Mouse (Mus musculus): ENCODE measurements around the gene 2310009B15Rik.

Gene 2310009B15Rik

DNA sequence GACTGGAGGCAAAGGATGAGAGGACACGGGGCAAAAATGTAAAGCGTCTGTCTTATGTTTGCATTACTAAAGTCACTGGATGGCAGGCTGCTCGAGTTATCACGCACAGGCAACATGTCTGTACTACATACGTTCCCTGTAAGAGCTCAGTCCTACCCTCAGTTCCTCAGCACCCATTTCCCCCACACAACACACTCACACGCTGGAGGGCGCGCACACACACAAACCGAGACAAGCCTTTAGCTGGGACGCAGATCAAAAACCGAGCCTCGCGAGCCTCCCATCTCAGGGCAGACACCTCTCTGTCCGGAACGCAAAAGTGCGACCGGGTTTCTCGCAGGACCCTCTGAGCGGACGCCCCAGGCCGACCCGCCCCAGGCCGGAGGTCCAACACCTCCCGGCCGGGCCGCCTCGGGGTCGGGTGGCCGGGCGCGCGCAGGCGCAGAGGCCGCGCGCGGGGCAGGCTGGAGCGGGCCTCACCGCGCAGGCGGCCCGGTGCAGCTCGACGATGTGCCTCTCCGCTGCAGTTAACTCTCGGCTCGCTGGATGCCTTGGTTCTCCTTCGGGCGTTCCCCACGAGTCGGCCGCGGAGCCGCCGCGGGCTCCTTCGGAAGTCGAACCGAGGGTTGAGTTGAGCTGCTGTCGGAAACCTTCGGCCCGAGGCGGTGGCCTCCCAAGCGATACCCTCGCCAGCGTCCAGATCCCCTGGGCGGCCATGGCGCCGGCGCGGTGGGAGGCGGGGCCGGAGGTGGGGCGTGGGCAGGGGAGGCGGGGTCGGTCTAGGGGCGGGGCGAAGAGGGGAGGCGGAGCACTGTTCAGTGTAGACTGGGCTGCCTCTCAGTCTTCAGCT lies at the start of gene 2310009B15Rik:
Gene 2310009B15Rik, minus strand, starts transcription at position 752 of the 850 bp plus-strand sequence.
- DNase-seq (ENCODE audit: low read depth): peak; percentile 93

GRCm38 (mm10) chr1:138906256-138906655 lies 49.6 kb upstream of the 2310009B15Rik start:
- no peak for DNase-seq (ENCODE audit: low read depth)

- no peak for DNase-seq (ENCODE audit: low read depth)
Measured at GRCm38 (mm10) chr1:138905092-138905765, 48.6 kb upstream of the 2310009B15Rik start.

DNA sequence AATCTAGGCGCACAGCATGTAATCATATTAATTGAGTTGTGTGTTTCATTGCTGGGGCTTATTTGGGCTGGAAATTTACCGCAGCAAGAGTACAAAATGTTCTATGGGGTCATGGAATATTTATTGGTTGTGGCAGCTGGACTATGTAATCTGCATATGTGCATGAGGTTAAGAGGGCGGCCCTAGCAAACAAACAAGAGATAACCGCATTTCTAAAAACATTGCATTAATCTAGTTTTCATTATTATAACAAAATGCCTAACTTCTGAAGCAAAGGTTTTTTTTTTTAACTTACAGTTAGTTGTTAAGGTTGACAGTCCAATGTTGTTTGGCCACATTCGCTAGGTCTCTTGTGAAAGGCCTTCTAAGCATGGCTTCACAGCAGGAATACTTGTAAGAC lies 47.2 kb upstream of the 2310009B15Rik start:
- no peak for DNase-seq (ENCODE audit: low read depth)

DNA sequence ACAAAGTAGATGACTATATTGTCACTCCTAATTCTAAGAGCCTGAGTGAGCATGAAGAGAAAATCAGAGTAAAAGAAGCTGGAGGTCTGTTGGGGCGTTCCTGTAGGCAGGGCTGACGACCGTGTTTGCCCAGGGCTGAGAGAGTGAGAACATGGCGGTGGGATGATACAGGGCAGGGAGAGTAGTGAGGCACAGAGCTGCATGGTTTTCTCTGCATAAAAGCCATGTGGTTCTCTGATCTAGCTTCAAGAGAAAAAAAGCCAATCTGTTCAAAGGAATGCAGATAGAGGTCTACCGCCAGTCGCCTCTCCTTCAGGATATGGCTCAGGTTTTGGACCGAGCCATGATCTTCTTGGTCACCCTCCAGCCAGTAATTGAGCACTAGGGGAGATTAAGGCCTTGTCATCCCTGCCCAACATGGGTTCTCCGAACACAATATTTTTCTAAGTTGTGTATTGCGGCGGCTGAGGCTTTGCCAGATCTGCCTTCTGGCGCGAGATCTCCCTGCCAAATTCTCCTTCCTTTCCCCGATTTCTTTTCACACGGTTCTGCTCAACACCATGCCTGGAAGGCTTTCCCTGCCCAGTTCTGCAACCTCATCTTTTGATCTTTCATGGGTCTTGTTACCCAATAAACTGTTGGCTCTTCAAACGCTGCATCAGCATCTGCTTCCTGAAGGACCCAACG lies 44.9 kb upstream of the 2310009B15Rik start:
- DNase-seq (ENCODE audit: low read depth): no peak

DNA sequence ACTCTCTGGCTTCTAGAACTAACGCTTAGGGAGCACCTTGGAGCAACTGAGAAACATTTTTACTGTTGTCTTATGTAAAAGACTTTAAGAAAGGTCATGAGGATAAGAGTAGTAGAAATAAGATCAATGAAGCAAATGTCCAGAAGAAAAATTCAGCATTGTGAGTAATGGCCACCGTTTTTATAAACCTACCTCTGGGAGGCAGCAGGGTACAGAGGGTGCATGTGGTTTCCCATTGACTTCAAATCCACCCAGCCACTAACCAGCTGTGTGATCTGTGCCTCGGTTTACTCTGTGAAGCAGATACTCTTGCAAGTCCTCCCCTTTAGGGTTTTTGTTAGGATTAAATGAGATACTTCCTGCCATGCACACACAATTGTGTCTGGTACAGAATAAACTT lies 39.4 kb upstream of the 2310009B15Rik start:
- peak; percentile 26 for DNase-seq (ENCODE audit: low read depth)

GRCm38 (mm10) chr1:138877470-138878254 lies 21.0 kb upstream of the 2310009B15Rik start:
- no peak for DNase-seq (ENCODE audit: low read depth)

DNA sequence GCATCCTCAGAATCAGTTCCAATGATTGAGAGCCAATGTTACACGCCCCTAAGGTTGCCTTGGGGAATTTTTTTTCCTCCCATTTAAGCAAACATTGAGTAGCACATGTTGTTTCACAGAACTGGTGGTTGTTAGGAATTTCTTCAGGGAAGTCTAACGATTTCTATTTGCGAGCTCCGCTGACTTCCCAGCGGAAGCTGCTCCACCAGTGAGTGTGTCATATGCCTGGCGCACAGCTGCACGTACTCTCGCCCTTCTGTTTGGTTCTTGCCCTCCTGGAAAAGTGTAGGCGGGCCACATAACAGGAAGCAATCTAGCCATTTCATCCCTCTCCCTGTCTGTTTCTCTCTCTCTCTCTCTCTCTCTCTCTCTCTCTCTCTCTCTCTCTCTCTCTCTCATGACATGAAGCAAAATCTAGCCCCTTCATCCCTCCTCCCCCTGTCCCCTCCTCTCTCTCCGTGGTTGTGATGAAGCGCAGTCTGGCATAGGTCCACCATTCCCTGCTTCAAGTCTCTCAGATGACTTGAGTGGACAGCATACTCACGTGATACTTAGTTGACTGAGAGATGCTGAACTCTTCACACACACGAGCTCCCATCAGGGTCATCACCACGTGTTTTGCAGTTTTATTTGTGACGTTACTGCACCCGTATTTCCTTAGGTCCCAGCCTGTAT lies 19.9 kb upstream of the 2310009B15Rik start:
- DNase-seq (ENCODE audit: low read depth): peak; percentile 5

DNA sequence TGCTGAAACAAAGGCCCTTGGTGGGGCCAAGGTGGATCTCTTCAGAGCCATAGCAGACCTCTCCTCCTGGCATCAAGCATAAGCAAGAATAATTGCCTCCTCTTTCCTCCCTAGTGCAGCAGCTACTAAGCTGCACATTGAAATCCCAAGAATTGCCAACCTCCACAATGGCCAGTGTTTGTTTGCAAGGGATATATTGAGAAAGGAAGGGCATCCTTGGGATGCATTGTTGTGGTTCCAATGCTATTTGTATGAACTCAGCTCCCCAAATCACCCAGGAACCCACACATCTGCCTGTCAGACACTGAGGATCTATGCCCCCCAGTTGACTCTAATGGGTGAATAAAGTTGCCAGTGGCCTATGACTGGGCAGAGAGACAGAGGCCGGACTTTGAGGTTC lies 5.8 kb downstream of the 2310009B15Rik start:
- DNase-seq (ENCODE audit: low read depth): no peak

- no peak for DNase-seq (ENCODE audit: low read depth)
Measured at GRCm38 (mm10) chr1:138850161-138850539, 6.5 kb downstream of the 2310009B15Rik start.

DNA sequence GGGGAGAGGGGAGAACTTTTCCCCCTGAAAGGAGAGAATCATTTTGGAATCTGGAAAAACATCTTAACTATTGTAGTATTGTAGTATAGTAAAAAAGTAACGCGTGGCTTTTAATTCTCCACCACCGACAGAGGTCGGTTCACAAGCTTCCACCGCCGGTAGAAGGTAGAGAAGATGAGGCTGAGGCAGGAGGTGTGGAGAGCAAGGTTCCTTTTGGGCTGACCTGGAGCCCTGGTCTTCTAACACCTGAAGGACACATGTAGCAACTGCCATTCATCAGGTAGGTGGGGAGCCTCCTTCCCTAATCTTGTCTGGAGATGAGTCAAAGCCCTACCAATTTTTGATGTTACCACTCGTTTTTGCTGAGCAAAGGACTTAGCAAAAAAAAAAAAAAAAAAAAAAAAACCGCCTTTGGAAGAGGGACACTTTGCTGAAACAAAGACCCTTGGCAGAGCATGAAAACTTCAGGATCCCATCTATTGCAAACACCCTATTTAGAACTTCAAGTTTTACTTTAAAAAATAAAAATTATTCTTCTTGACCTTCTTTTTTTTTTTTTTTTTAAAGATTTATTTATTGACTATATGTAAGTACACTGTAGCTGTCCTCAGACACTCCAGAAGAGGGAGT lies 7.0 kb downstream of the 2310009B15Rik start:
- DNase-seq (ENCODE audit: low read depth): no peak

DNA sequence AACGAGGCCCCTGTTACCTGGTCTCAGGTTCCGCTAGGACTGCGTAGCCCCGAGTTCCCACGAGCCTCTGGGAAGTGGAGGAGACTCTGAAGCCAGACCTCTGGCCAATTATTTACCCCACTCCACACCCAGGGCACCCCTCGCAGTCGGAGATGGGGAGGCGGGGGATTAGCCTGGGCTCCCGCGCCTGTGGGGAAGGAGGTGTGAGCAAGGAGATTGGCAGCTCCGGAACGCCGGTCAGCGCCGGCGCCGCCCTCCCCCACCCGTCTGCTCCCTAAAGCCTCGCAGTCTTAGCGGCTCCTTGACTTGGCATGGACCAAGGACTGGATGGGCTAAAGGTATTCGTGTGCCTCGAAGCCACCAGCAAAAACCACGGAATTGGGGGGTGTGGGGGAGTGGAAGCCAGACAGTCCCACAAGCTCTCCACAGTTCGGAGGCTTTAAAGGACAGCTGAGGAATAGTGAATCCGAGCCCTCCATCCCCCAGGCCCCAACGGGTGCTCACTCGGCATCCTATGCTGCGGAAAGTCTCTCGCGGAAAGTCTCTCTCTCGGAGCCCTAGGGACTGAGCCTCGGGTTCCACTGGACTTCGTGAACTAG lies 8.0 kb downstream of the 2310009B15Rik start, which contains the start of gene Lhx9:
Gene Lhx9, minus strand, starts transcription at position 67 of the 599 bp plus-strand sequence.
- DNase-seq (ENCODE audit: low read depth): no peak

- no peak for DNase-seq (ENCODE audit: low read depth)
Measured at GRCm38 (mm10) chr1:138848026-138848425, 8.6 kb downstream of the 2310009B15Rik start.

GRCm38 (mm10) chr1:138847146-138847545 lies 9.5 kb downstream of the 2310009B15Rik start:
- DNase-seq (ENCODE audit: low read depth): no peak

DNA sequence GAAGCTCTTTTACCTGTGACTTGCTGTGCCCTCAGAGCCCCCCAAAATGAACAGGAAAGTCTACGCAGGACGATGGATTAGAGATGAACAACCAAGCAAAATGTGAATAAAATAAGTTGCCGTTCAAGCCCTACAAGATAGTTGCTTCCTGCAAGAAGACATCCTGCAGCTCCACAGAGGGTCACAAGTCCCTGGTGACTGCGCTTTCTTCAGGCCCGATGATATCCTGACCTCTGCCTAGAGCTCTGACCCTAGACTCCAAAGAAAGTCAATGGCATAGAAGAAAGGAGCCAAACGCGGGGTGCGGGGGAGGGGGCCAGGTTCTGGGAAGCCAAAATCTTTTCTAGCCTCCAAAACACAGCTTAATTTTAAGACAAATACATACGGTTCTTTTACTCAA lies 10.1 kb downstream of the 2310009B15Rik start:
- no peak for DNase-seq (ENCODE audit: low read depth)

- no peak for DNase-seq (ENCODE audit: low read depth)
Measured at GRCm38 (mm10) chr1:138846131-138846530, 10.5 kb downstream of the 2310009B15Rik start.

DNA sequence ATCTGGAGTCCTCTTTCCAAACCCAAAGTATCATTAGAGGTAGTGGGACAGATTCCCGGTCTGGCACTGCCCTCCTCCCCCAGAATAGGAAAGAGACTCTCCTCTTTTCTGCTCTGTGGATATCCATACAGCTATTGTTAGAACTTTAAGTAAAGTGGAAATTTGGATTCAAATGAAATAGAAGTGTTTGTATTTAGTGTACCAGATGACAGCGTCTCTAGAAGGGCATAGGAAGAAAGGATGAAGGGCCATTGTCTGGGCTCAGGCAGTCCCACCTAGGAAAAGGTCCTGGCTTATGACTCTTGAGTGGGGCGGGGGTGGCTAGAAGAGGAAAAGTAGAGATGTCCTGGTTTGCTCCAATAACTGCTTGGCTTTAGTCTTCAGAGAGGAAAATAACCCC lies 11.2 kb downstream of the 2310009B15Rik start:
- DNase-seq (ENCODE audit: low read depth): no peak

DNA sequence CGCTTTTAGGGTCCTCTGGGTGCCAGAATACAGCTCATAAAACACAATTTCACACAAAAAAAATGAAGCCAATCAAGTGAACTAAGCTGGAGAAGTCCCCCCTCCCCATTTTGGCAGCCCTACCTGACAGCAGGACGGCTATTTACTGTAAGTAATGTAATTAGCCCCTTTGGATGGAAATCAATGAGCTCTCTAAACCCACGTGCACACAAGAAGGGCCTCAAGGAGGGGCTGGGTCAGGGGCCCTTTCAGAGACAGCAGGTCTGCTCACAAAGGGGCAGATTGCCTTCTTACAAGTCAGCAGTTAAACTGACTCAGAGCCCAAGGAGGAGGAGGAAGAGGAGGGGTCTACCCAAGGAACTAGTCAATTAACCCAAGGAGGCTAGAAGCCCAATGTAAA lies 12.5 kb downstream of the 2310009B15Rik start:
- no peak for DNase-seq (ENCODE audit: low read depth)

DNA sequence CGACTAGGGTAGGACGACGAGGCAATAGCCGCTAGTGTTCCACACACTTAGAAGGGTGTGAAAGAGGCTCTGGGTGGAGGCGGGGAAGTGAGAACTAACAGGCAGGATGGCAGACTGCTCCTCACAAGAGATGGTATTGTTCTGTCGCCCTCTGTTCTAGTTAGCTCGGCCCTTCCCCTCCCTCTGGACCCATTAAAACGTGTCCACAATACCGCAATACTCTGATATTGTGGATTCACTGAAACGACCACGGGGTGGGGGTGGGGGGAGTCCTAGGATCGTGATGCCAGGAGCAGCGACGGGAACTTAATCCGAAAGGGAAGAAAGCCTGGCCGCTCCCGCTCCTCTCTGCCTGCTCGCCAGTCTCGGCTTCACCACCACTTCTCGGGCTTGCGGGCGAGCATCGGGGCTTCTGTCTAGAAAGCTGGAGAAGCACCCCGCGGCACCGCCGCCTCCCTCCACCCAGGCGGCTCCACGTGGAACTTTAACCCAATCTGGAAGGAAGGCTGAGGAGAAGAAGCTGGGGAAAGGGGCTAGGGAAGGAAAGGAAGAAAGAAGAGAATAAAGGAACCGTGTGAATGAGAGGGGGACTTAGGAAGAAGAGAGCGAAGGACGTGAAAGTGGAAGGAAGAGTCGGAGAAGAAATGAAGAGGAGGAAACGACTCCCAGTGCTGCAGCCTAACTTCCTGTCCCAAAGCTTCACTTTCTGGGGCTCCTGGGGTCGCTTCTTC lies 13.1 kb downstream of the 2310009B15Rik start:
- DNase-seq (ENCODE audit: low read depth): peak; percentile 72

DNA sequence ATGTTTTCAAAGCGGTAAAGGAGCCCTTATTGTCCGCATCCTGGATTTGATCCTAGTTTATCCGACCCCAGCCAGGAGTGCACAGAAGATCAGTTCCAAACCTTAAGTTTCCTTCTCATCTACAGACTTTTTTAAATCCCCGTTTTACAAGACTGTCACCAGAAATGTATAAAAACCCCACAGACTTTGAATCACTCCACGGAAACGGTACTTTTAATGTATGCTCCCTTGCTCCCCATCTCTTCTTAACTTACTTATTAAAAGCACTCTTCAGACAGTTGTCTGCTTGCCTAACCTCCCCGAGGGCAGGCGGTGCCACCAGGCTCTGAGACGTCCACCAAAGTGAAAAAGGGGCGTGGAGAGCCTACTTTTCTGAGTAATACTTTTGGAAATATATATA lies 13.9 kb downstream of the 2310009B15Rik start:
- no peak for DNase-seq (ENCODE audit: low read depth)
